Mouse (Mus musculus) heart, embryonic 16.5 days (tissue): Measurements from ENCODE around the gene A2ml1. TPM values are rescaled to one million over a fixed set of nuclear protein-coding genes. Genes with fewer than 3 reads are reported as not detected.
"Not testable (repeated sequence)": the region's sequence is repeated elsewhere in the genome, so short reads cannot be mapped to it uniquely, and the experiment has no call there.

ENCODE experiments used
- ATAC-seq: fragments of 200-750 bp; cut with Nextera tagmentation; replicated peaks from 2 replicates; pipeline ENCODE4 v1.8.0; 2017; ENCODE audit warnings: moderate number of reproducible peaks; ENCODE audit not compliant: insufficient read depth, low FRiP score; ENCODE audit errors: extremely low read depth
- H3K27ac ChIP-seq: fragments of 300-500 bp; sonication (generic); 2 replicates; pipeline ENCODE4 v1.5.1; 2014; ENCODE audit warnings: mild to moderate bottlenecking, low read length, control low read depth, moderate library complexity
- H3K27me3 ChIP-seq: fragments of 300-500 bp; sonication (generic); 2 replicates; pipeline ENCODE4 v1.6.1; 2014; ENCODE audit warnings: low read length, mixed read lengths; ENCODE audit not compliant: control insufficient read depth, insufficient read depth
- H3K36me3 ChIP-seq: fragments of 300-500 bp; sonication (generic); 2 replicates; pipeline ENCODE4 v1.6.1; 2014; ENCODE audit not compliant: control insufficient read depth, insufficient read depth
- H3K4me1 ChIP-seq: fragments of 300-500 bp; sonication (generic); 2 replicates; pipeline ENCODE4 v1.6.1; 2014; ENCODE audit warnings: low read length, mixed read lengths; ENCODE audit not compliant: control insufficient read depth, insufficient read depth
- H3K4me2 ChIP-seq: fragments of 300-500 bp; sonication (generic); 2 replicates; pipeline ENCODE4 v1.6.1; 2014; ENCODE audit warnings: low read depth, mild to moderate bottlenecking, control low read depth, low read length
- H3K4me3 ChIP-seq: fragments of 300-500 bp; sonication (generic); 2 replicates; pipeline ENCODE4 v1.5.1; 2014; ENCODE audit warnings: mild to moderate bottlenecking, control low read depth, low read length
- H3K9ac ChIP-seq: fragments of 300-500 bp; sonication (generic); 2 replicates; pipeline ENCODE4 v1.6.1; 2014; ENCODE audit warnings: low read length, control low read depth
- H3K9me3 ChIP-seq: fragments of 300-500 bp; sonication (generic); replicated peaks from 2 replicates; pipeline ENCODE4 v1.6.1; 2016; ENCODE audit warnings: low read length; ENCODE audit not compliant: control insufficient read depth
- WGBS: fragments of 180-500 bp; shearing (Covaris S2); extraction: QIAGEN DNeasy Blood & Tissue Kit; methylation state at CpG from one replicate; pipeline ENCODE4 v1.1.7; 2014; 5-methylcytosine and 5-hydroxymethylcytosine counted together
- polyA plus RNA-seq: library from polyadenylated mRNA; unstranded; fragments of >200 nt; fragmentation: Nextera tagmentation; extraction: Ambion mirVana; gene quantifications from 2 replicates; pipeline ENCODE4 v1.2.1, GENCODE M21; 2015

A2ml1 gene
- polyA plus RNA-seq = 1.8 and 2.0 TPM in 2 replicates

- H3K27me3 ChIP-seq = no peaks in the 10 kb centered on the region
- no peaks in the 10 kb centered on the region for H3K36me3 ChIP-seq
- no peak within 1 kb of the TSS for H3K9ac ChIP-seq
- 60% methylated on average over 11 of the region's 11 CpGs for WGBS
- no peak within 1 kb of the TSS for H3K27ac ChIP-seq
- no peak within 1 kb of the TSS for H3K4me2 ChIP-seq
- H3K4me3 ChIP-seq = no peak within 1 kb of the TSS
- H3K4me1 ChIP-seq = no peaks in the 10 kb centered on the region
- no peak for ATAC-seq
- H3K9me3 ChIP-seq = no peaks in the 10 kb centered on the region
These were observed at the start of gene A2ml1 for GRCm38 (mm10) chr6:128581508-128581907. Gene A2ml1, minus strand, starts transcription at chr6:128581608.

- not testable (repeated sequence) for H3K36me3 ChIP-seq, H3K9me3 ChIP-seq, H3K4me2 ChIP-seq, H3K9ac ChIP-seq, H3K27me3 ChIP-seq, H3K27ac ChIP-seq, H3K4me1 ChIP-seq, H3K4me3 ChIP-seq
- ATAC-seq = peak; percentile 76
- 48% methylated on average over 13 of the region's 13 CpGs for WGBS
These were observed 48.6 kb upstream of the A2ml1 start for GRCm38 (mm10) chr6:128629771-128630739.

GRCm38 (mm10) chr6:128625246-128625645, 43.8 kb upstream of the A2ml1 start:
- H3K27me3 ChIP-seq, H3K4me1 ChIP-seq, ATAC-seq, H3K4me2 ChIP-seq, H3K9me3 ChIP-seq, H3K27ac ChIP-seq, H3K4me3 ChIP-seq, H3K36me3 ChIP-seq, H3K9ac ChIP-seq: not testable (repeated sequence)
- WGBS = 86% methylated on average over 6 of the region's 6 CpGs

- H3K4me2 ChIP-seq = no peak overlapping the region
- no peaks in the 10 kb centered on the region for H3K4me1 ChIP-seq
- no peak overlapping the region for H3K4me3 ChIP-seq
- no peak overlapping the region for H3K27ac ChIP-seq
- ATAC-seq = no peak
- H3K36me3 ChIP-seq = no peaks in the 10 kb centered on the region
- no peaks in the 10 kb centered on the region for H3K9me3 ChIP-seq
- no peaks in the 10 kb centered on the region for H3K27me3 ChIP-seq
- WGBS = 72% methylated on average over 4 of the region's 4 CpGs
- no peak overlapping the region for H3K9ac ChIP-seq
These were observed 43.0 kb upstream of the A2ml1 start for GRCm38 (mm10) chr6:128624425-128624824.

GRCm38 (mm10) chr6:128623433-128623832, 42.0 kb upstream of the A2ml1 start, which contains the start of gene Klrb1a:
Gene Klrb1a, minus strand, starts transcription at chr6:128623533.
- not testable (repeated sequence) for H3K27ac ChIP-seq, H3K9me3 ChIP-seq, ATAC-seq, H3K27me3 ChIP-seq, H3K9ac ChIP-seq, H3K4me1 ChIP-seq, H3K4me3 ChIP-seq, H3K36me3 ChIP-seq, H3K4me2 ChIP-seq
- 89% methylated on average over 5 of the region's 5 CpGs for WGBS

GRCm38 (mm10) chr6:128622733-128623132, 41.3 kb upstream of the A2ml1 start:
- WGBS = 54% methylated on average over 2 of the region's 2 CpGs
- Histone ChIP-seq H3K27me3 (no peaks in the 10 kb centered on the region), H3K9me3 (no peaks in the 10 kb centered on the region), H3K4me1 (no peaks in the 10 kb centered on the region), H3K9ac (no peak overlapping the region), H3K4me2 (no peak overlapping the region), H3K4me3 (no peak overlapping the region), H3K36me3 (no peaks in the 10 kb centered on the region), H3K27ac (no peak overlapping the region)
- no peak; the same call in 1 of the 2 replicates for ATAC-seq

- Histone ChIP-seq H3K27ac (no peak overlapping the region), H3K27me3 (no peaks in the 10 kb centered on the region), H3K36me3 (no peaks in the 10 kb centered on the region), H3K4me1 (no peaks in the 10 kb centered on the region), H3K9ac (no peak overlapping the region), H3K4me2 (no peak overlapping the region), H3K4me3 (no peak overlapping the region), H3K9me3 (no peaks in the 10 kb centered on the region)
- ATAC-seq = no peak
- WGBS = 47% methylated on average over 9 of the region's 9 CpGs
These were observed 24.9 kb upstream of the A2ml1 start for GRCm38 (mm10) chr6:128606350-128606749.

GRCm38 (mm10) chr6:128604512-128604911, 23.1 kb upstream of the A2ml1 start:
- Histone ChIP-seq H3K36me3 (no peaks in the 10 kb centered on the region), H3K4me3 (no peak overlapping the region), H3K4me2 (no peak overlapping the region), H3K9me3 (no peaks in the 10 kb centered on the region), H3K27me3 (no peaks in the 10 kb centered on the region), H3K27ac (no peak overlapping the region), H3K9ac (no peak overlapping the region), H3K4me1 (no peaks in the 10 kb centered on the region)
- WGBS = 29% methylated on average over 5 of the region's 5 CpGs
- no peak for ATAC-seq

GRCm38 (mm10) chr6:128602463-128603201, 21.2 kb upstream of the A2ml1 start:
- no peak for ATAC-seq
- 65% methylated on average over 10 of the region's 10 CpGs for WGBS
- no peaks in the 10 kb centered on the region for H3K36me3 ChIP-seq

More at GRCm38 (mm10) chr6:128602463-128603201, 21.2 kb upstream of the A2ml1 start:
- Histone ChIP-seq H3K4me1 (no peaks in the 10 kb centered on the region), H3K27me3 (no peaks in the 10 kb centered on the region), H3K9me3 (no peaks in the 10 kb centered on the region), H3K9ac (no peak overlapping the region), H3K4me3 (no peak overlapping the region), H3K27ac (no peak overlapping the region), H3K4me2 (no peak overlapping the region)
